Mouse (Mus musculus) heart, postnatal 25 days (tissue): ENCODE results near the gene Anxa6. TPM values are rescaled to one million over a fixed set of nuclear protein-coding genes. Genes with fewer than 3 reads are reported as not detected.

Experiments
- DNase-seq: peaks from one replicate; pipeline ENCODE4 v3.0.0; 2022; ENCODE audit warnings: low spot score
- intact Hi-C: fragments of 180-260 bp; cut with DNase I; formaldehyde crosslinking; loops from one replicate; pipeline ENCODE4 v1.15.1; 2025
- total RNA-seq, 2 experiments: library from RNA; stranded (reverse); gene quantifications; 2 replicates each; pipeline ENCODE4 v1.2.3; 2021

Gene Anxa6
- total RNA-seq, 2 experiments from 2014 or later: 240 to 246 TPM

DNA sequence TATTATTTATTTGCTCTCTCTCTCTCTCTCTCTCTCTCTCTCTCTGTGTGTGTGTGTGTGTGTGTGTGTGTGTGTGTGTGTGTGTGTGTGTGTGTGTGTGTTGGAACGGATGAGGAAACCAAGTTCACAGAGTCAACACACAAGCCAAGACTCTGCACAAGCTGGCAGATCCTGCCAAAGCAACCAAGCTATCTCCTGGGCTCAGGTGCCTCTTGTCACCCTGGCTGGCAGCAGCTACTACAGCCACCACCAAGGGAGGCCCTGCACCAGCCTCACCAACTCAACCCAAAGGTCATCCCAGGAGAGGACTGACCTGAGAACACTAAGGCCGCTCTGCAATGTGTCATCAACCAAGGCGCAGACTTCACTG, 96.5 kb downstream of the Anxa6 start:
- DNase-seq: no peak
- intact Hi-C loops: no loop called here

- DNase-seq: no peak
- intact Hi-C loops: no loop called here
Measured at GRCm38 (mm10) chr11:54936035-54936770, 97.0 kb downstream of the Anxa6 start.

GRCm38 (mm10) chr11:54934198-54934597, 99.0 kb downstream of the Anxa6 start:
- intact Hi-C loops: loop anchor here (5.0 kb wide), 2 partner anchors 103 to 153 kb away; no protein-coding TSS in a partner anchor

DNA sequence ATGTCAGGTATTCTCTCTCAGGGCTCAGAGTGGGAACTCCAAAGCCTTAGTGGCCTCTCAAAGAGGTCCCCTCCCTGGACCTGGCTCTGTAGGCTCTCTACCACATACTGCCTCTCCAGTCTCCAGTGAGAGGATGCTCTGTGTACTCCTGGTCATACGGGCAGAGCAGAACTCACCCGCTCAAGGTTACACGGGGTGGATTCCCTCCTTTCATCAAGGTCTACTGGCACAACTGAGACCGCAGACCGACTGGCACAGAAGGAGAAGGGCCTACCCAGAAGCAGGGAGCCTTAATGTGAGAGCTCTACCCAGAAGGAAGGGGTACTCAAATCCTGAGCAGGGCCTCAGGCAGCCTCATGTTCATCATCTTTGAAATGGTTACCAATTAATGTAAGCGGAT, 100.7 kb downstream of the Anxa6 start:
- DNase-seq: no peak
- intact Hi-C loops: loop anchor here (1.0 to 5.0 kb wide), 4 partner anchors 18 to 155 kb away; no protein-coding TSS in a partner anchor

More at GRCm38 (mm10) chr11:54934198-54934597, 99.0 kb downstream of the Anxa6 start:
- no peak for DNase-seq

GRCm38 (mm10) chr11:54931405-54932093, 101.7 kb downstream of the Anxa6 start:
- intact Hi-C loops: loop anchor here (1.0 to 5.0 kb wide), 4 partner anchors 19 to 156 kb away; no protein-coding TSS in a partner anchor
- no peak for DNase-seq

DNA sequence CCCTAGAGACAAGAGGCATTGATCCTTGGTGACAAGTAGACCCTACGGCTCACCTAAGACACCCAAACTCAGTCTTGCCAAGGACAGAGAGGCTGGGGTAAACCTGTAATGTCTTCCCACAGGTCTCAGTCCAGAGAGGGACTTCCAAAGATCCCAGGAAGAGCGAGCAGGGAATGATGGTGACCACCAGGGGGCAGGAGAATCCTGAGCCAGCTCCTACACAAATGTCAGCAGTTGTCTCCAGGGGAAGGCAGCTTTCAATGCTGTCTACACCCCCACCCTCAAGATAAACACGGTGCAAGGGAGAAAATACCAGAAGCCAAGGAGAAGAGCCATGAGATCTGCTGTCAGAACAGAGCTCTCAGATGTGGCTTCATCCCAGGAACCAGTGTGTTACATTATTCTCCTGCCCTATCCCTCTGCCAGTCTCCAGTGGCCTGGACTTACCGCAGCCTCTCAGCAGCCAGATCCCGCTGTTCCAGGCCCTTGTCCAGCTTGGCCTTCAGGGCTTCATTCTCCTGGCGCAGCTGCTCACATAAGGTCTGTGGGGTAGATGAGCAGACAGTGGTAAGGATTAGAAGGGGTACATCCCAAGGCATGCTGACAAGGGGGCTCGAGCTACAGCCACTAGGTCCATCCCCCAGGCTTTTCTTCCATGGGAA, 102.8 kb downstream of the Anxa6 start:
- intact Hi-C loops: loop anchor here (5.0 kb wide), 2 partner anchors 107 to 157 kb away; no protein-coding TSS in a partner anchor

GRCm38 (mm10) chr11:54929744-54930143, 103.5 kb downstream of the Anxa6 start:
- intact Hi-C loops: loop anchor here (5.0 kb wide), 2 partner anchors 108 to 158 kb away; no protein-coding TSS in a partner anchor
- DNase-seq: no peak

More for the DNA sequence above, 102.8 kb downstream of the Anxa6 start:
- DNase-seq: no peak

DNA sequence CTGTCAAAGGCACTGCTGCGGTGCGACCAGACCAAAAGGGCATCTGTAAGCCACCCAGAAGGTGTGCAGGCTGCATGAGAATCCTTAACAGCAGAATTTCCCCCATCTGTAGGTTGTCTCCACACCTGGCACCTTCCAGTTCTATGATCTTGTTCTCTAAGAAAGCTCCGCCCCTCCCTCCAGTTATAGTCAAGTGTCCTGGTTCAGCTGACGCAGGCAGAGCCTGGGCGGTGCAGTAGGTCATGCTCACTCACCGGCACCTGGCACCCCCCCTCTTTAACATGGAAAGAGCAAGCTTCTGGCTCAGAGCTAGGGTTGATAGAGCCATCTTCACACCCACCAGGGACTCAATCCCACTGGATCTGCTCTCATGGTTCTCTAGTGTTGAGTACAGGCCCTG, 104.0 kb downstream of the Anxa6 start:
- intact Hi-C loops: no loop called here
- DNase-seq: no peak

Other genes starting within 250 kb of the Anxa6 start
- 10 to 100 TPM; 25.8 to 29.0 TPM for gene Cdc42se2, start 245.8 kb downstream of the Anxa6 start, total RNA-seq
- 10 to 100 TPM; 34.6 to 47.1 TPM for gene Lyrm7, start 172.5 kb downstream of the Anxa6 start, total RNA-seq
- 100 to 1,000 TPM; 290 to 301 TPM for gene Hint1, start 167.1 kb downstream of the Anxa6 start, total RNA-seq
- gene Gpx3, start 131.0 kb downstream of the Anxa6 start, total RNA-seq: 100 to 1,000 TPM; 177 to 178 TPM
- 10 to 100 TPM; 27.1 to 29.8 TPM for gene Tnip1, start 70.5 kb downstream of the Anxa6 start, total RNA-seq
- gene Ccdc69, start 44.7 kb upstream of the Anxa6 start, total RNA-seq: 10 to 100 TPM; 11.4 to 13.4 TPM
- 10 to 100 TPM; 10.6 to 10.9 TPM for gene Gm2a, start 64.7 kb upstream of the Anxa6 start, total RNA-seq
- not detected for gene Slc36a3, start 118.3 kb upstream of the Anxa6 start, total RNA-seq
- 10 to 100 TPM; 14.2 to 14.8 TPM for gene Slc36a2, start 151.6 kb upstream of the Anxa6 start, total RNA-seq
- gene Slc36a1, start 170.9 kb upstream of the Anxa6 start, total RNA-seq: 10 to 100 TPM in 1 of 2 experiments, 1 to 10 TPM in 1; 9.7 to 13.6 TPM